Mouse (Mus musculus): Measurements from ENCODE around the gene Gm20683. TPM values are rescaled to one million over a fixed set of nuclear protein-coding genes. Genes with fewer than 3 reads are reported as not detected.
A peak's percentile ranks its signal among the peaks of the same experiment; 100 is the strongest.
"Not testable (repeated sequence)": the region's sequence is repeated elsewhere in the genome, so short reads cannot be mapped to it uniquely, and the experiment has no call there.

Gm20683 gene
- polyA plus RNA-seq, 1 experiment from 2014 or later = 0.95 TPM

GRCm38 (mm10) chr17:25808789-25809605 is 32.6 kb downstream of the Gm20683 start, which contains the start of gene Fbxl16:
Fbxl16 (plus strand) TSS chr17:25809085.
- peaks cover 36% of the 10 kb centered on the region for H3K27me3 ChIP-seq (ENCODE audit: control insufficient read depth, insufficient read depth, low read length)
- no peaks in the 10 kb centered on the region for H3K9me3 ChIP-seq (ENCODE audit: control insufficient read depth, low read length)
- peak within 1 kb of the TSS; percentile 97 for H3K4me2 ChIP-seq (ENCODE audit: low read depth, severe bottlenecking)
- H3K4me3 ChIP-seq (ENCODE audit: low read depth, low read length) = peak within 1 kb of the TSS; percentile 68
- peak within 1 kb of the TSS; percentile 64 for H3K9ac ChIP-seq (ENCODE audit: low read length)
- H3K36me3 ChIP-seq (ENCODE audit: control insufficient read depth, insufficient read depth, low read length) = no peaks in the 10 kb centered on the region
- 0% methylated on average over 72 of the region's 100 CpGs for WGBS
- H3K27ac ChIP-seq (replicated peaks; ENCODE audit: low read depth, low read length) = no peak within 1 kb of the TSS
- ATAC-seq (ENCODE audit: insufficient number of reproducible peaks, low FRiP score, low TSS enrichment, low read depth) (peak; percentile 60; the same call in 1 of the 2 replicates), DNase-seq (ENCODE audit: low spot score) (peak; percentile 80)
- 0 out of 2 replicates have a peak, but pooled peaks cover 2% of the 10 kb centered on the region for H3K4me1 ChIP-seq (ENCODE audit: control insufficient read depth, insufficient read depth, low read length)

GRCm38 (mm10) chr17:25808028-25808427 is 33.5 kb downstream of the Gm20683 start:
- 40% methylated on average over 5 of the region's 5 CpGs for WGBS
- peaks cover 33% of the 10 kb centered on the region for H3K27me3 ChIP-seq (ENCODE audit: control insufficient read depth, insufficient read depth, low read length)
- H3K4me1 ChIP-seq (ENCODE audit: control insufficient read depth, insufficient read depth, low read length) = 0 out of 2 replicates have a peak, but pooled peaks cover 2% of the 10 kb centered on the region
- H3K36me3 ChIP-seq (ENCODE audit: control insufficient read depth, insufficient read depth, low read length) = no peaks in the 10 kb centered on the region
- H3K9ac ChIP-seq (ENCODE audit: low read length) = no peak overlapping the region
- H3K4me2 ChIP-seq (ENCODE audit: low read depth, severe bottlenecking) = peak overlapping the region; percentile 97
- no peaks in the 10 kb centered on the region for H3K9me3 ChIP-seq (ENCODE audit: control insufficient read depth, low read length)
- no peak overlapping the region for H3K27ac ChIP-seq (replicated peaks; ENCODE audit: low read depth, low read length)
- DNase-seq (ENCODE audit: low spot score) = no peak
- ATAC-seq (ENCODE audit: insufficient number of reproducible peaks, low FRiP score, low TSS enrichment, low read depth) = no peak
- H3K4me3 ChIP-seq (ENCODE audit: low read depth, low read length) = peak overlapping the region; percentile 68; the same call in 1 of the 2 replicates

- WGBS = 47% methylated on average over 2 of the region's 2 CpGs
- not testable (repeated sequence) for ATAC-seq (ENCODE audit: insufficient number of reproducible peaks, low FRiP score, low TSS enrichment, low read depth)
Observed at GRCm38 (mm10) chr17:25807452-25807851, 34.1 kb downstream of the Gm20683 start.

GRCm38 (mm10) chr17:25806507-25806906 is 35.1 kb downstream of the Gm20683 start:
- no peak overlapping the region for H3K9ac ChIP-seq (ENCODE audit: low read length)
- DNase-seq (ENCODE audit: low spot score) (no peak), ATAC-seq (ENCODE audit: insufficient number of reproducible peaks, low FRiP score, low TSS enrichment, low read depth) (no peak)
- WGBS = 82% methylated on average over 4 of the region's 4 CpGs
- H3K4me3 ChIP-seq (ENCODE audit: low read depth, low read length) = no peak overlapping the region
- H3K27ac ChIP-seq (replicated peaks; ENCODE audit: low read depth, low read length) = no peak overlapping the region
- no peak overlapping the region for H3K4me2 ChIP-seq (ENCODE audit: low read depth, severe bottlenecking)
- no peaks in the 10 kb centered on the region for H3K9me3 ChIP-seq (ENCODE audit: control insufficient read depth, low read length)
- H3K27me3 ChIP-seq (ENCODE audit: control insufficient read depth, insufficient read depth, low read length) = peaks cover 35% of the 10 kb centered on the region
- 0 out of 2 replicates have a peak, but pooled peaks cover 2% of the 10 kb centered on the region for H3K4me1 ChIP-seq (ENCODE audit: control insufficient read depth, insufficient read depth, low read length)
- no peaks in the 10 kb centered on the region for H3K36me3 ChIP-seq (ENCODE audit: control insufficient read depth, insufficient read depth, low read length)

More at GRCm38 (mm10) chr17:25807452-25807851, 34.1 kb downstream of the Gm20683 start:
- not testable (repeated sequence) for H3K27ac ChIP-seq (replicated peaks; ENCODE audit: low read depth, low read length); DNase-seq (ENCODE audit: low spot score); H3K4me2 ChIP-seq (ENCODE audit: low read depth, severe bottlenecking); H3K4me3 ChIP-seq (ENCODE audit: low read depth, low read length); H3K9me3 ChIP-seq (ENCODE audit: control insufficient read depth, low read length); H3K4me1 ChIP-seq (ENCODE audit: control insufficient read depth, insufficient read depth, low read length); H3K36me3 ChIP-seq (ENCODE audit: control insufficient read depth, insufficient read depth, low read length); H3K9ac ChIP-seq (ENCODE audit: low read length)
- peaks cover 33% of the 10 kb centered on the region for H3K27me3 ChIP-seq (ENCODE audit: control insufficient read depth, insufficient read depth, low read length)

GRCm38 (mm10) chr17:25802825-25803517 is 38.6 kb downstream of the Gm20683 start:
- Histone ChIP-seq H3K36me3 (ENCODE audit: control insufficient read depth, insufficient read depth, low read length) (no peaks in the 10 kb centered on the region), H3K9ac (ENCODE audit: low read length) (peak overlapping the region; percentile 43; the same call in 1 of the 2 replicates), H3K4me3 (ENCODE audit: low read depth, low read length) (no peak overlapping the region), H3K27me3 (ENCODE audit: control insufficient read depth, insufficient read depth, low read length) (peaks cover 4% of the 10 kb centered on the region), H3K9me3 (ENCODE audit: control insufficient read depth, low read length) (no peaks in the 10 kb centered on the region), H3K4me2 (ENCODE audit: low read depth, severe bottlenecking) (no peak overlapping the region), H3K27ac (replicated peaks; ENCODE audit: low read depth, low read length) (no peak overlapping the region), H3K4me1 (ENCODE audit: control insufficient read depth, insufficient read depth, low read length) (no peaks in the 10 kb centered on the region)
- DNase-seq (ENCODE audit: low spot score) = no peak
- ATAC-seq (ENCODE audit: insufficient number of reproducible peaks, low FRiP score, low TSS enrichment, low read depth) = no peak
- WGBS = 14% methylated on average over 10 of the region's 10 CpGs

- DNase-seq (ENCODE audit: low spot score) (peak; percentile 76), ATAC-seq (ENCODE audit: insufficient number of reproducible peaks, low FRiP score, low TSS enrichment, low read depth) (no peak)
- no peaks in the 10 kb centered on the region for H3K36me3 ChIP-seq (ENCODE audit: control insufficient read depth, insufficient read depth, low read length)
- no peak overlapping the region for H3K9ac ChIP-seq (ENCODE audit: low read length)
- H3K4me1 ChIP-seq (ENCODE audit: control insufficient read depth, insufficient read depth, low read length) = peaks cover 8% of the 10 kb centered on the region
- WGBS = 9% methylated on average over 6 of the region's 6 CpGs
- no peaks in the 10 kb centered on the region for H3K9me3 ChIP-seq (ENCODE audit: control insufficient read depth, low read length)
- no peak overlapping the region for H3K27ac ChIP-seq (replicated peaks; ENCODE audit: low read depth, low read length)
- 0 out of 2 replicates have a peak, but pooled peaks cover 2% of the 10 kb centered on the region for H3K27me3 ChIP-seq (ENCODE audit: control insufficient read depth, insufficient read depth, low read length)
- no peak overlapping the region for H3K4me3 ChIP-seq (ENCODE audit: low read depth, low read length)
- no peak overlapping the region for H3K4me2 ChIP-seq (ENCODE audit: low read depth, severe bottlenecking)
Observed at GRCm38 (mm10) chr17:25801029-25801428, 40.5 kb downstream of the Gm20683 start.

- no peaks in the 10 kb centered on the region for H3K9me3 ChIP-seq (ENCODE audit: control insufficient read depth, low read length)
- H3K36me3 ChIP-seq (ENCODE audit: control insufficient read depth, insufficient read depth, low read length) = no peaks in the 10 kb centered on the region
- under 1% methylated on average over 34 of the region's 35 CpGs for WGBS
- peak; percentile 95 for DNase-seq (ENCODE audit: low spot score)
- H3K9ac ChIP-seq (ENCODE audit: low read length) = peak within 1 kb of the TSS; percentile 79
- H3K4me3 ChIP-seq (ENCODE audit: low read depth, low read length) = peak within 1 kb of the TSS; percentile 76
- H3K4me1 ChIP-seq (ENCODE audit: control insufficient read depth, insufficient read depth, low read length) = peaks cover 30% of the 10 kb centered on the region
- H3K4me2 ChIP-seq (ENCODE audit: low read depth, severe bottlenecking) = peak within 1 kb of the TSS; percentile 99
- H3K27me3 ChIP-seq (ENCODE audit: control insufficient read depth, insufficient read depth, low read length) = no peaks in the 10 kb centered on the region
- ATAC-seq (ENCODE audit: insufficient number of reproducible peaks, low FRiP score, low TSS enrichment, low read depth) = peak; percentile 82; the same call in 1 of the 2 replicates
- peak within 1 kb of the TSS; percentile 57 for H3K27ac ChIP-seq (replicated peaks; ENCODE audit: low read depth, low read length)
Observed at GRCm38 (mm10) chr17:25796951-25797369, 44.6 kb downstream of the Gm20683 start, which contains the start of gene Metrn. Metrn (minus strand) TSS chr17:25797136.

GRCm38 (mm10) chr17:25796211-25796771 is 45.3 kb downstream of the Gm20683 start:
- peak; percentile 52 for DNase-seq (ENCODE audit: low spot score)
- H3K27ac ChIP-seq (replicated peaks; ENCODE audit: low read depth, low read length) = peak overlapping the region; percentile 57

More at GRCm38 (mm10) chr17:25796211-25796771, 45.3 kb downstream of the Gm20683 start:
- H3K4me2 ChIP-seq (ENCODE audit: low read depth, severe bottlenecking) = peak overlapping the region; percentile 99
- no peaks in the 10 kb centered on the region for H3K9me3 ChIP-seq (ENCODE audit: control insufficient read depth, low read length)
- peaks cover 33% of the 10 kb centered on the region for H3K4me1 ChIP-seq (ENCODE audit: control insufficient read depth, insufficient read depth, low read length)
- WGBS = under 1% methylated on average over 37 of the region's 37 CpGs
- H3K36me3 ChIP-seq (ENCODE audit: control insufficient read depth, insufficient read depth, low read length) = no peaks in the 10 kb centered on the region
- peak overlapping the region; percentile 76 for H3K4me3 ChIP-seq (ENCODE audit: low read depth, low read length)
- H3K9ac ChIP-seq (ENCODE audit: low read length) = peak overlapping the region; percentile 79
- ATAC-seq (ENCODE audit: insufficient number of reproducible peaks, low FRiP score, low TSS enrichment, low read depth) = peak; percentile 26; the same call in 1 of the 2 replicates
- H3K27me3 ChIP-seq (ENCODE audit: control insufficient read depth, insufficient read depth, low read length) = no peaks in the 10 kb centered on the region
